Mouse (Mus musculus) small intestine, adult 2 months (tissue): ENCODE measurements around the gene Ang. TPM values are rescaled to one million over a fixed set of nuclear protein-coding genes. Genes with fewer than 3 reads are reported as not detected.

Experiments
- H3K27ac ChIP-seq: fragments of 200-500 bp; 2 replicates; pipeline ENCODE4 v1.5.1; 2012; ENCODE audit warnings: low read depth, low read length, control low read depth, inconsistent platforms; ENCODE audit not compliant: insufficient read depth
- H3K27me3 ChIP-seq: fragments of 200-500 bp; 2 replicates; pipeline ENCODE4 v1.6.1; 2012; ENCODE audit warnings: mild to moderate bottlenecking, moderate library complexity, low read length, inconsistent platforms; ENCODE audit not compliant: control insufficient read depth, insufficient read depth
- H3K36me3 ChIP-seq: fragments of 200-500 bp; 2 replicates; pipeline ENCODE4 v1.6.1; 2012; ENCODE audit warnings: mild to moderate bottlenecking, low read length, control low read depth, inconsistent platforms; ENCODE audit not compliant: control insufficient read depth, insufficient read depth
- H3K4me1 ChIP-seq: fragments of 200-500 bp; 2 replicates; pipeline ENCODE4 v1.6.1; 2012; ENCODE audit warnings: low read length, inconsistent platforms, mixed read lengths; ENCODE audit not compliant: control insufficient read depth, insufficient read depth, insufficient read length
- H3K4me3 ChIP-seq: fragments of 200-500 bp; 2 replicates; pipeline ENCODE4 v1.5.1; 2012; ENCODE audit warnings: low read depth, mild to moderate bottlenecking, control low read depth, inconsistent platforms, low read length, moderate library complexity
- CTCF ChIP-seq: fragments of 200-500 bp; IDR thresholded peaks from 2 replicates; pipeline ENCODE4 v1.5.1; 2012; ENCODE audit warnings: low read depth, mild to moderate bottlenecking, control low read depth, inconsistent platforms, low read length, moderate library complexity, mixed read lengths; ENCODE audit not compliant: insufficient replicate concordance, insufficient read length; ENCODE audit errors: extremely low read depth
- POLR2A ChIP-seq: fragments of 200-500 bp; IDR thresholded peaks from 2 replicates; pipeline ENCODE4 v1.6.1; 2012; ENCODE audit warnings: low read depth, mild to moderate bottlenecking, control low read depth, inconsistent platforms, low read length, moderate library complexity
- WGBS: fragments of 180-500 bp; shearing (Covaris S2); methylation state at CpG from one replicate; pipeline ENCODE4 v1.1.7; 2018; 5-methylcytosine and 5-hydroxymethylcytosine counted together
- polyA plus RNA-seq: library from polyadenylated mRNA; depleted of rRNA; stranded (reverse); fragments of >200 nt; gene quantifications from 2 replicates; pipeline ENCODE4 v1.2.3, GENCODE M21; 2012

Gene Ang
- polyA plus RNA-seq, 1 experiment: 27.1 TPM

- WGBS: 16% methylated on average over 4 of the region's 4 CpGs
- H3K4me1 ChIP-seq: peaks cover 31% of the 10 kb centered on the region
- no peaks in the 10 kb centered on the region for H3K36me3 ChIP-seq
- H3K27me3 ChIP-seq: no peaks in the 10 kb centered on the region
- no peak overlapping the region for H3K4me3 ChIP-seq
- no peak overlapping the region for H3K27ac ChIP-seq
- TF ChIP-seq CTCF: no peak
Observed at GRCm38 (mm10) chr14:51143287-51143686, 52.3 kb downstream of the Ang start.

GRCm38 (mm10) chr14:51143937-51144336 lies 53.0 kb downstream of the Ang start:
- 31% methylated on average over 2 of the region's 2 CpGs for WGBS
- no peak for TF ChIP-seq CTCF
- TF ChIP-seq POLR2A: no peak

GRCm38 (mm10) chr14:51144451-51144850 lies 53.5 kb downstream of the Ang start:
- TF ChIP-seq POLR2A (no peak), CTCF (no peak)

More at GRCm38 (mm10) chr14:51143937-51144336, 53.0 kb downstream of the Ang start:
- Histone ChIP-seq H3K27ac (no peak overlapping the region), H3K4me3 (no peak overlapping the region), H3K36me3 (no peaks in the 10 kb centered on the region), H3K4me1 (peaks cover 37% of the 10 kb centered on the region), H3K27me3 (no peaks in the 10 kb centered on the region)

GRCm38 (mm10) chr14:51145521-51145920 lies 54.6 kb downstream of the Ang start:
- WGBS: 28% methylated on average over 6 of the region's 6 CpGs
- Histone ChIP-seq H3K27me3 (no peaks in the 10 kb centered on the region), H3K27ac (0 out of 2 replicates have a peak overlapping the region, but pooled peaks have one; percentile 26), H3K4me1 (peaks cover 38% of the 10 kb centered on the region), H3K36me3 (no peaks in the 10 kb centered on the region), H3K4me3 (no peak overlapping the region)
- TF ChIP-seq POLR2A (no peak), CTCF (no peak)

More at GRCm38 (mm10) chr14:51144451-51144850, 53.5 kb downstream of the Ang start:
- no peaks in the 10 kb centered on the region for H3K36me3 ChIP-seq
- no peak overlapping the region for H3K27ac ChIP-seq
- 89% methylated on average over 4 of the region's 4 CpGs for WGBS
- H3K4me3 ChIP-seq: no peak overlapping the region
- H3K27me3 ChIP-seq: no peaks in the 10 kb centered on the region
- peaks cover 37% of the 10 kb centered on the region for H3K4me1 ChIP-seq

- TF ChIP-seq CTCF (no peak), POLR2A (no peak)
- no peaks in the 10 kb centered on the region for H3K27me3 ChIP-seq
- H3K4me1 ChIP-seq: peaks cover 36% of the 10 kb centered on the region
- 19% methylated on average over 2 of the region's 2 CpGs for WGBS
- H3K4me3 ChIP-seq: no peak within 1 kb of the TSS
- H3K27ac ChIP-seq: peak within 1 kb of the TSS; percentile 75
- H3K36me3 ChIP-seq: no peaks in the 10 kb centered on the region
Observed at GRCm38 (mm10) chr14:51146685-51147084, 55.7 kb downstream of the Ang start, which contains the start of gene Rnase1. Gene Rnase1 (minus strand): TSS chr14:51146785.

GRCm38 (mm10) chr14:51148006-51148405 lies 57.1 kb downstream of the Ang start:
- Histone ChIP-seq H3K27ac (peak overlapping the region; percentile 34), H3K36me3 (no peaks in the 10 kb centered on the region), H3K4me3 (no peak overlapping the region), H3K4me1 (peaks cover 39% of the 10 kb centered on the region), H3K27me3 (no peaks in the 10 kb centered on the region)
- WGBS: 44% methylated on average over 3 of the region's 3 CpGs
- TF ChIP-seq CTCF (no peak), POLR2A (no peak)

- TF ChIP-seq POLR2A (no peak), CTCF (no peak)
- H3K27me3 ChIP-seq: no peaks in the 10 kb centered on the region
- no peak overlapping the region for H3K4me3 ChIP-seq
- H3K36me3 ChIP-seq: no peaks in the 10 kb centered on the region
- WGBS: 14% methylated on average over 5 of the region's 5 CpGs
- H3K27ac ChIP-seq: peak overlapping the region; percentile 57
- peaks cover 41% of the 10 kb centered on the region for H3K4me1 ChIP-seq
Observed at GRCm38 (mm10) chr14:51149164-51149563, 58.2 kb downstream of the Ang start.
